Comparison of ENCODE assay signal across 25 mouse cellular contexts in genomic region chr7:39706606-39707005, GRCm38 (mm10).
DNase-seq lines count a peak whose midpoint lies in the region; ATAC-seq and TF ChIP-seq lines count a peak whose summit lies in the region.
"Had no signal": no experiment of that assay in that cellular context is flagged by ENCODE, and none has a peak within 500 bp of the region (broad histone marks: within the 10 kb centered on the region; RNA-seq: fewer than 3 reads in every experiment).

No protein-coding gene starts in this region.

- H3K4me3 ChIP-seq in forebrain, embryonic 15.5 days, result no peak overlapping the region
- H3K4me3 ChIP-seq in forebrain, embryonic 16.5 days (replicated peaks; ENCODE audit: low read length), result no peak overlapping the region
- no peak overlapping the region for H3K4me3 ChIP-seq in kidney, postnatal 0 days (replicated peaks; ENCODE audit: low read depth, low read length)
- H3K4me3 ChIP-seq: limb, embryonic 10.5 days; limb, embryonic 15.5 days; liver, embryonic 13.5 days; myocyte; neural tube, embryonic 13.5 days; stomach, embryonic 15.5 days had no signal

- peak overlapping the region; percentile 50; the same call in 1 of the 2 replicates for H3K27ac ChIP-seq in forebrain, embryonic 15.5 days (replicated peaks)
- no peak overlapping the region for H3K27ac ChIP-seq in forebrain, embryonic 16.5 days (ENCODE audit: low read length)
- H3K27ac ChIP-seq in kidney, postnatal 0 days, result no peak overlapping the region
- H3K27ac ChIP-seq: limb, embryonic 10.5 days; limb, embryonic 15.5 days; liver, embryonic 13.5 days; neural tube, embryonic 13.5 days; stomach, embryonic 15.5 days had no signal

- TF ChIP-seq CTCF in kidney, postnatal 0 days (IDR thresholded peaks at IDR 0.05; ENCODE audit: low read depth), result no peak

- no peaks in the 10 kb centered on the region for H3K36me3 ChIP-seq in forebrain, embryonic 15.5 days
- H3K36me3 ChIP-seq in forebrain, embryonic 16.5 days (ENCODE audit: control insufficient read depth, insufficient read depth), result no peaks in the 10 kb centered on the region
- H3K36me3 ChIP-seq in kidney, postnatal 0 days (ENCODE audit: insufficient read depth, low read length), result no peaks in the 10 kb centered on the region
- H3K36me3 ChIP-seq: limb, embryonic 10.5 days; limb, embryonic 15.5 days; liver, embryonic 13.5 days; neural tube, embryonic 13.5 days; stomach, embryonic 15.5 days had no signal

- peaks cover 13% of the 10 kb centered on the region for H3K4me1 ChIP-seq in forebrain, embryonic 15.5 days
- H3K4me1 ChIP-seq in forebrain, embryonic 16.5 days (replicated peaks; ENCODE audit: control insufficient read depth, insufficient read depth, low read length), result peaks cover 3% of the 10 kb centered on the region; the same call in 1 of the 2 replicates
- H3K4me1 ChIP-seq in kidney, postnatal 0 days (replicated peaks; ENCODE audit: insufficient read depth, low read length), result no peaks in the 10 kb centered on the region
- H3K4me1 ChIP-seq: limb, embryonic 15.5 days; liver, embryonic 13.5 days; stomach, embryonic 15.5 days had no signal

- peak; percentile 33 for DNase-seq in kidney, postnatal 0 days (ENCODE audit: low spot score)
- no peak for DNase-seq in kidney, postnatal 4 days
- DNase-seq in lung, postnatal 10 days, result peak; percentile 30
- DNase-seq in lung, postnatal 25 days (ENCODE audit: low spot score), result no peak
- peak; percentile 17 for DNase-seq in retina, embryonic 14.5 days (ENCODE audit: low spot score)
- DNase-seq in retina, postnatal 1 day, result no peak
- DNase-seq: adrenal gland, adult 2 months; adrenal gland, postnatal 36 days; cerebellum, adult 9-10 months; cerebellum, postnatal 36 days; heart, postnatal 14 days; kidney, postnatal 36 days; liver, embryonic 13.5 days; right cerebral cortex, postnatal 14 days had no signal

- 68% methylated on average over 2 of the region's 2 CpGs for WGBS in forebrain, embryonic 15.5 days
- 56% methylated on average over 2 of the region's 2 CpGs for WGBS in forebrain, embryonic 16.5 days
- WGBS in kidney, postnatal 0 days, result 66% methylated on average over 2 of the region's 2 CpGs

- ATAC-seq in forebrain, embryonic 15.5 days (replicated peaks), result no peak
- no peak for ATAC-seq in forebrain, embryonic 16.5 days
- ATAC-seq in kidney, postnatal 0 days (replicated peaks; ENCODE audit: low FRiP score, low read depth), result no peak
- ATAC-seq: activated CD4-positive, CD25-positive, alpha-beta regulatory T cell, adult 4 months; forebrain, embryonic 14.5 days; intestine, postnatal 0 days had no signal

- H3K9me3 ChIP-seq in forebrain, embryonic 15.5 days, result no peaks in the 10 kb centered on the region
- no peaks in the 10 kb centered on the region for H3K9me3 ChIP-seq in forebrain, embryonic 16.5 days (ENCODE audit: control insufficient read depth, low read length)
- H3K9me3 ChIP-seq in kidney, postnatal 0 days (replicated peaks; ENCODE audit: low read length), result no peaks in the 10 kb centered on the region
- H3K9me3 ChIP-seq: limb, embryonic 10.5 days; limb, embryonic 15.5 days; liver, embryonic 13.5 days; neural tube, embryonic 13.5 days; stomach, embryonic 15.5 days had no signal

- no peak overlapping the region for H3K9ac ChIP-seq in forebrain, embryonic 15.5 days (replicated peaks)
- H3K9ac ChIP-seq in forebrain, embryonic 16.5 days (replicated peaks; ENCODE audit: low read depth, low read length), result no peak overlapping the region
- H3K9ac ChIP-seq in kidney, postnatal 0 days (ENCODE audit: low read depth, low read length), result no peak overlapping the region
- H3K9ac ChIP-seq: limb, embryonic 15.5 days; liver, embryonic 13.5 days; neural tube, embryonic 13.5 days; stomach, embryonic 15.5 days had no signal

- H3K27me3 ChIP-seq in forebrain, embryonic 15.5 days, result no peaks in the 10 kb centered on the region
- no peaks in the 10 kb centered on the region for H3K27me3 ChIP-seq in forebrain, embryonic 16.5 days (replicated peaks; ENCODE audit: control insufficient read depth, insufficient read depth, low read length)
- no peaks in the 10 kb centered on the region for H3K27me3 ChIP-seq in kidney, postnatal 0 days (ENCODE audit: insufficient read depth, low read length)
- H3K27me3 ChIP-seq: CH12.LX; limb, embryonic 15.5 days; liver, embryonic 13.5 days; neural tube, embryonic 13.5 days; stomach, embryonic 15.5 days had no signal

- no peak overlapping the region for H3K4me2 ChIP-seq in forebrain, embryonic 15.5 days (replicated peaks)
- no peak overlapping the region for H3K4me2 ChIP-seq in forebrain, embryonic 16.5 days (ENCODE audit: low read length)
- no peak overlapping the region for H3K4me2 ChIP-seq in kidney, postnatal 0 days (ENCODE audit: low read length)
- H3K4me2 ChIP-seq: limb, embryonic 15.5 days; liver, embryonic 13.5 days; neural tube, embryonic 13.5 days; stomach, embryonic 15.5 days had no signal

Comparison
In these comparisons a context has a peak if more than half of its experiments do, and no peak if none do; other contexts are left out.
1. DNase-seq: peak in kidney, postnatal 0 days (single experiment), lung, postnatal 10 days (single experiment) and retina, embryonic 14.5 days (single experiment); none in kidney, postnatal 4 days (0 of 2), lung, postnatal 25 days (single experiment) and retina, postnatal 1 day (single experiment).